Comparison of ENCODE assay signal across 10 mouse cellular contexts in the genomic region with DNA sequence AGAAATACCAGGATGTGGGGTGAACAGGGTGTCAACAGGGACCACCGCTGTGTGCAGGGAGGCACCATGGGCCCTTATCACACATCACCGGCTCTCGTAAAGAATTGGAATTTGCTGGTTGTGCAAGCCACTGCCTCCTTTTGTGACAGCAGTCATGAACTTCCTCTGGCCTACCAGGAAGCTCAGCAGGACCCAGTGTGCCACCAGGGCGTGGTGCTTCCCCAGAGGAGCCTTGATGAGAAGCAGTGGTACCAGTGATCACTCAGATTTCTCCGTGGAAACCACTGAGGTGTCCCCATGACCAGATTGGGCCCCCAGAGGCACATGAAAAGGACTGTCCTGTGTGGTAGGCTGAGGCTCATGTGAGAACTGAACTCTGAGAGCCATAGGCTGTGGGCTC. TPM values are rescaled to one million over a fixed set of nuclear protein-coding genes. Genes with fewer than 3 reads are reported as not detected.
DNase-seq lines count a peak whose midpoint lies in the region; ATAC-seq and TF ChIP-seq lines count a peak whose summit lies in the region.
"Had no signal": no experiment of that assay in that cellular context is flagged by ENCODE, and none has a peak within 500 bp of the region (broad histone marks: within the 10 kb centered on the region; RNA-seq: fewer than 3 reads in every experiment).

No protein-coding gene starts in this region.

- no peak for TF ChIP-seq POLR2A in embryonic fibroblast, embryonic 13.5 days (IDR thresholded peaks at IDR 0.05; ENCODE audit: low read depth, low read length)

- TF ChIP-seq CTCF in layer of hippocampus, adult 2 months (conservative IDR thresholded peaks at IDR 0.05), result no peak
- TF ChIP-seq CTCF in embryonic fibroblast, embryonic 13.5 days (IDR thresholded peaks at IDR 0.05; ENCODE audit: borderline replicate concordance, insufficient read depth, low read length), result no peak

- H3K27ac ChIP-seq in layer of hippocampus, adult 2 months, result peak overlapping the region; percentile 94
- peak overlapping the region; percentile 8; the same call in 1 of the 2 replicates for H3K27ac ChIP-seq in embryonic fibroblast, embryonic 13.5 days (ENCODE audit: insufficient read depth, low read length)
- H3K27ac ChIP-seq in macrophage, result peak overlapping the region; percentile 98
- H3K27ac ChIP-seq: liver, embryonic 15.5 days had no signal

- no peak for DNase-seq in layer of hippocampus, adult 2 months (ENCODE audit: low spot score in 2 of 2)
- no peak for DNase-seq in layer of hippocampus, adult 18-20 months (ENCODE audit: low spot score in 2 of 2)
- no peak for DNase-seq in left cerebral cortex, adult 11 months (ENCODE audit: low spot score)
- no peak for DNase-seq in left cerebral cortex, postnatal 4 days
- DNase-seq: embryo, embryonic 11 days had no signal

- 9% methylated on average over 5 of the region's 5 CpGs for WGBS in macrophage (ENCODE audit: missing documents)

- H3K4me3 ChIP-seq in layer of hippocampus, adult 2 months, result no peak overlapping the region
- no peak overlapping the region for H3K4me3 ChIP-seq in embryonic fibroblast, embryonic 13.5 days (ENCODE audit: insufficient read depth, low read length)
- no peak overlapping the region for H3K4me3 ChIP-seq in macrophage (ENCODE audit: inconsistent target)
- H3K4me3 ChIP-seq: liver, embryonic 15.5 days had no signal

- intact Hi-C loops in left cerebral cortex, postnatal 4 days (cut with DNase I), result no loop called here

- peaks cover 22% of the 10 kb centered on the region; the same call in 1 of the 2 replicates for H3K36me3 ChIP-seq in macrophage (ENCODE audit: inconsistent target)

- peaks cover 100% of the 10 kb centered on the region for H3K79me2 ChIP-seq in macrophage (ENCODE audit: inconsistent target)

- ATAC-seq in activated CD4-positive, CD25-positive, alpha-beta regulatory T cell, adult 4 months, result peak; percentile 31

- H3K4me1 ChIP-seq in embryonic fibroblast, embryonic 13.5 days (ENCODE audit: control insufficient read depth, insufficient read depth, low read length), result peaks cover 27% of the 10 kb centered on the region

RNA-seq across cellular contexts. Expression of a gene that starts 13.0 kb away (rescaled TPM):
- 10 to 100 TPM; 63.0 to 69.7 TPM for total RNA-seq in layer of hippocampus, adult 2 months (2021)
- total RNA-seq in layer of hippocampus, adult 18-20 months (2021), result 10 to 100 TPM; 53.9 to 57.8 TPM
- polyA plus RNA-seq in activated CD4-positive, CD25-positive, alpha-beta regulatory T cell, adult 4 months (2017; shearing (Covaris generic)), result 100 to 1,000 TPM in 1 of 2 experiments, 10 to 100 TPM in 1; 84.9 to 114 TPM
- 89.5 and 105 TPM in 2 replicates for polyA plus RNA-seq in embryonic fibroblast, embryonic 13.5 days (2011; ENCODE audit: insufficient read length, low read depth, missing spikeins)
- 100 to 1,000 TPM in 25 of 26 experiments, 10 to 100 TPM in 1; 94.5 to 340 (median 169) TPM for total RNA-seq in macrophage (2018; cell fraction: chromatin; rRNA removed)
- 10 to 100 TPM; 31.1 to 80.6 (median 57.8) TPM for total RNA-seq in macrophage (2018; cell fraction: cytosol; rRNA removed)
- total RNA-seq in macrophage (2018; cell fraction: nucleus; rRNA removed), result 100 to 1,000 TPM in 14 of 26 experiments, 10 to 100 TPM in 12; 48.9 to 325 (median 105) TPM
- 33.5 to 87.9 TPM (median 87.4 TPM) in 3 replicates for polyA plus RNA-seq in macrophage (2018)
- total RNA-seq in left cerebral cortex, postnatal 4 days (2021), result 10 to 100 TPM; 53.6 to 55.3 TPM

RNA-seq across cellular contexts. Expression of a gene that starts 16.9 kb away (rescaled TPM):
- total RNA-seq in layer of hippocampus, adult 2 months (2021), result 1 to 10 TPM; 2.7 to 3.3 TPM
- total RNA-seq in layer of hippocampus, adult 18-20 months (2021), result 1 to 10 TPM; 2.0 to 3.0 TPM
- 1 to 10 TPM; 1.0 to 1.6 TPM for polyA plus RNA-seq in activated CD4-positive, CD25-positive, alpha-beta regulatory T cell, adult 4 months (2017; shearing (Covaris generic))
- polyA plus RNA-seq in embryonic fibroblast, embryonic 13.5 days (2011; ENCODE audit: insufficient read length, low read depth, missing spikeins), result 13.3 and 13.9 TPM in 2 replicates
- total RNA-seq in macrophage (2018; cell fraction: chromatin; rRNA removed), result 10 to 100 TPM in 3 of 26 experiments, 1 to 10 TPM in 23; 1.3 to 12.4 (median 5.2) TPM
- 1 to 10 TPM; 1.3 to 6.7 (median 3.3) TPM for total RNA-seq in macrophage (2018; cell fraction: cytosol; rRNA removed)
- 10 to 100 TPM in 2 of 26 experiments, 1 to 10 TPM in 24; 1.6 to 28.4 (median 4.3) TPM for total RNA-seq in macrophage (2018; cell fraction: nucleus; rRNA removed)
- 2.5 to 17.1 TPM (median 6.2 TPM) in 3 replicates for polyA plus RNA-seq in macrophage (2018)
- 1 to 10 TPM; 6.8 to 8.8 TPM for total RNA-seq in left cerebral cortex, postnatal 4 days (2021)

RNA-seq across cellular contexts. Expression of a gene that starts 17.9 kb away (rescaled TPM):
- 100 to 1,000 TPM; 101 to 103 TPM for total RNA-seq in layer of hippocampus, adult 2 months (2021)
- total RNA-seq in layer of hippocampus, adult 18-20 months (2021), result 100 to 1,000 TPM; 106 to 111 TPM
- 10 to 100 TPM; 22.9 to 23.8 TPM for polyA plus RNA-seq in activated CD4-positive, CD25-positive, alpha-beta regulatory T cell, adult 4 months (2017; shearing (Covaris generic))
- polyA plus RNA-seq in embryonic fibroblast, embryonic 13.5 days (2011; ENCODE audit: insufficient read length, low read depth, missing spikeins), result 45.3 and 51.1 TPM in 2 replicates
- 100 to 1,000 TPM in 3 of 26 experiments, 10 to 100 TPM in 23; 29.5 to 116 (median 76.4) TPM for total RNA-seq in macrophage (2018; cell fraction: chromatin; rRNA removed)
- total RNA-seq in macrophage (2018; cell fraction: cytosol; rRNA removed), result 10 to 100 TPM; 30.0 to 50.6 (median 39.5) TPM
- total RNA-seq in macrophage (2018; cell fraction: nucleus; rRNA removed), result 10 to 100 TPM; 26.4 to 93.3 (median 45.4) TPM
- 31.2 to 42.2 TPM (median 38.7 TPM) in 3 replicates for polyA plus RNA-seq in macrophage (2018)
- total RNA-seq in left cerebral cortex, postnatal 4 days (2021), result 100 to 1,000 TPM in 1 of 2 experiments, 10 to 100 TPM in 1; 92.6 to 121 TPM

RNA-seq across cellular contexts. Expression of a gene that starts 18.0 kb away (rescaled TPM):
- total RNA-seq in layer of hippocampus, adult 2 months (2021), result 1 to 10 TPM; 2.2 to 2.8 TPM
- total RNA-seq in layer of hippocampus, adult 18-20 months (2021), result 1 to 10 TPM; 1.4 to 2.1 TPM
- polyA plus RNA-seq in activated CD4-positive, CD25-positive, alpha-beta regulatory T cell, adult 4 months (2017; shearing (Covaris generic)), result under 1 TPM in 1 of 2 experiments, not detected in 1; 0.54 TPM
- 0.35 and 0.58 TPM in 2 replicates for polyA plus RNA-seq in embryonic fibroblast, embryonic 13.5 days (2011; ENCODE audit: insufficient read length, low read depth, missing spikeins)
- 1 to 10 TPM; 1.1 to 4.3 (median 1.8) TPM for total RNA-seq in macrophage (2018; cell fraction: chromatin; rRNA removed)
- under 1 TPM in 23 of 26 experiments, not detected in 3; 0.07 to 0.38 (median 0.18) TPM for total RNA-seq in macrophage (2018; cell fraction: cytosol; rRNA removed)
- 1 to 10 TPM in 20 of 26 experiments, under 1 TPM in 6; 0.33 to 3.4 (median 1.4) TPM for total RNA-seq in macrophage (2018; cell fraction: nucleus; rRNA removed)
- polyA plus RNA-seq in macrophage (2018), result 0.22 to 0.28 TPM in 2 of 3 replicates, not detected in the other
- total RNA-seq in left cerebral cortex, postnatal 4 days (2021), result 1 to 10 TPM; 3.8 to 4.6 TPM

RNA-seq across cellular contexts. Expression of a gene that starts 37.1 kb away (rescaled TPM):
- total RNA-seq in layer of hippocampus, adult 2 months (2021), result 10 to 100 TPM; 67.2 to 69.0 TPM
- total RNA-seq in layer of hippocampus, adult 18-20 months (2021), result 10 to 100 TPM; 68.1 to 68.2 TPM
- polyA plus RNA-seq in activated CD4-positive, CD25-positive, alpha-beta regulatory T cell, adult 4 months (2017; shearing (Covaris generic)), result not detected
- 5.9 and 9.5 TPM in 2 replicates for polyA plus RNA-seq in embryonic fibroblast, embryonic 13.5 days (2011; ENCODE audit: insufficient read length, low read depth, missing spikeins)
- total RNA-seq in macrophage (2018; cell fraction: chromatin; rRNA removed), result 1 to 10 TPM in 1 of 26 experiments, not detected in 25; 1.2 TPM
- not detected for total RNA-seq in macrophage (2018; cell fraction: cytosol; rRNA removed)
- not detected for total RNA-seq in macrophage (2018; cell fraction: nucleus; rRNA removed)
- not detected in 3 replicates for polyA plus RNA-seq in macrophage (2018)
- total RNA-seq in left cerebral cortex, postnatal 4 days (2021), result 100 to 1,000 TPM; 110 to 119 TPM
- total RNA-seq: heart, adult 18-20 months had no signal

Comparison
In these comparisons a context has a peak if more than half of its experiments do, and no peak if none do; other contexts are left out.
1. H3K27ac ChIP-seq: peak in every context shown above with its lines; median percentile 98 in macrophage; 94 in layer of hippocampus, adult 2 months; 8 in embryonic fibroblast, embryonic 13.5 days.